Mouse (Mus musculus) ES-E14 (cell line): ENCODE measurements around the gene Ppy.

Source experiments
- HCFC1 ChIP-seq: IDR thresholded peaks from 2 replicates; pipeline ENCODE4 v1.6.1; 2012; ENCODE audit warnings: low read length, inconsistent platforms, borderline replicate concordance; ENCODE audit not compliant: insufficient read depth
- ZC3H11A ChIP-seq: IDR thresholded peaks from 2 replicates; pipeline ENCODE4 v1.6.1; 2012; ENCODE audit warnings: low read depth, mild to moderate bottlenecking, inconsistent platforms, low read length, borderline replicate concordance

- TF ChIP-seq HCFC1 = no peak
- TF ChIP-seq ZC3H11A = no peak
Measured at GRCm38 (mm10) chr11:102134516-102134915, 33.4 kb upstream of the Ppy start.
